Mouse (Mus musculus) heart, embryonic 14.5 days (tissue): ENCODE results near the gene Krt4. TPM values are rescaled to one million over a fixed set of nuclear protein-coding genes. Genes with fewer than 3 reads are reported as not detected.

Experiments
- ATAC-seq: fragments of 200-750 bp; cut with Nextera tagmentation; 2 replicates; pipeline ENCODE4 v1.8.0; 2017; ENCODE audit warnings: low read depth, moderate TSS enrichment; ENCODE audit not compliant: insufficient number of reproducible peaks, insufficient read depth, low FRiP score
- H3K27ac ChIP-seq, 2 experiments: fragments of 200-500 bp in 1 of 2; fragments of 300-500 bp in 1 of 2; sonication (generic) in 1 of 2; replicated peaks in 1 of 2; 2 replicates each; pipeline ENCODE4 v1.5.1; 2012 to 2014; ENCODE audit warnings: low read depth in 2 of 2, low read length in 2 of 2, control low read depth in 1 of 2, mild to moderate bottlenecking in 1 of 2, mixed read lengths in 1 of 2; ENCODE audit not compliant: control insufficient read depth in 1 of 2, insufficient read depth in 1 of 2
- H3K27me3 ChIP-seq: fragments of 300-500 bp; sonication (generic); 2 replicates; pipeline ENCODE4 v1.6.1; 2014; ENCODE audit warnings: mild to moderate bottlenecking, low read length, control low read depth; ENCODE audit not compliant: control insufficient read depth, insufficient read depth
- H3K36me3 ChIP-seq: fragments of 300-500 bp; sonication (generic); 2 replicates; pipeline ENCODE4 v1.6.1; 2014; ENCODE audit warnings: mild to moderate bottlenecking, control low read depth, low read length, mixed read lengths; ENCODE audit not compliant: control insufficient read depth, insufficient read depth
- H3K4me1 ChIP-seq, 2 experiments: fragments of 200-500 bp in 1 of 2; fragments of 300-500 bp in 1 of 2; sonication (generic) in 1 of 2; 2 replicates each; pipeline ENCODE4 v1.6.1; 2012 to 2014; ENCODE audit warnings: low read length in 2 of 2, control low read depth in 1 of 2, mixed read lengths in 1 of 2; ENCODE audit not compliant: control insufficient read depth in 2 of 2, insufficient read depth in 2 of 2
- H3K4me2 ChIP-seq: fragments of 300-500 bp; sonication (generic); 2 replicates; pipeline ENCODE4 v1.6.1; 2014; ENCODE audit warnings: mild to moderate bottlenecking, low read length
- H3K4me3 ChIP-seq, 2 experiments: fragments of 200-500 bp in 1 of 2; fragments of 300-500 bp in 1 of 2; sonication (generic) in 1 of 2; 2 replicates each; pipeline ENCODE4 v1.5.1; 2012 to 2014; ENCODE audit warnings: low read length in 2 of 2, mild to moderate bottlenecking in 2 of 2, control low read depth in 1 of 2, low read depth in 1 of 2, moderate library complexity in 1 of 2; ENCODE audit not compliant: control insufficient read depth in 1 of 2, insufficient read depth in 1 of 2
- H3K9ac ChIP-seq: fragments of 300-500 bp; sonication (generic); 2 replicates; pipeline ENCODE4 v1.6.1; 2014; ENCODE audit warnings: mild to moderate bottlenecking, low read length
- H3K9me3 ChIP-seq: fragments of 300-500 bp; sonication (generic); 2 replicates; pipeline ENCODE4 v1.6.1; 2016; ENCODE audit warnings: low read length, control low read depth; ENCODE audit not compliant: control insufficient read depth
- WGBS: fragments of 180-500 bp; shearing (Covaris S2); extraction: QIAGEN DNeasy Blood & Tissue Kit; methylation state at CpG from one replicate; pipeline ENCODE4 v1.1.7; 2014; 5-methylcytosine and 5-hydroxymethylcytosine counted together
- polyA plus RNA-seq: library from polyadenylated mRNA; unstranded; fragments of >200 nt; fragmentation: Nextera tagmentation; extraction: Ambion mirVana; gene quantifications from 2 replicates; pipeline ENCODE4 v1.2.1, GENCODE M21; 2014

The Krt4 gene
- polyA plus RNA-seq, 1 experiment from 2014 or later = 0.42 TPM

GRCm38 (mm10) chr15:101927340-101928080 is 3.0 kb upstream of the Krt4 start:
- ATAC-seq = no peak
- H3K4me3 ChIP-seq = no peak overlapping the region
- no peak overlapping the region for H3K9ac ChIP-seq
- H3K27ac ChIP-seq = no peak overlapping the region
- no peaks in the 10 kb centered on the region for H3K9me3 ChIP-seq
- H3K4me2 ChIP-seq = no peak overlapping the region
- 64% methylated on average over 12 of the region's 12 CpGs for WGBS
- H3K36me3 ChIP-seq = no peaks in the 10 kb centered on the region
- H3K4me1 ChIP-seq = peaks cover 11 to 17% of the 10 kb centered on the region in 2 experiments
- peaks cover 23% of the 10 kb centered on the region; the same call in 1 of the 2 replicates for H3K27me3 ChIP-seq

- Histone ChIP-seq H3K36me3 (no peaks in the 10 kb centered on the region), H3K4me2 (no peak overlapping the region), H3K9me3 (no peaks in the 10 kb centered on the region), H3K4me3 (no peak overlapping the region), H3K27me3 (peaks cover 11% of the 10 kb centered on the region; the same call in 1 of the 2 replicates), H3K4me1 (peaks cover 9 to 10% of the 10 kb centered on the region in 2 experiments), H3K27ac (no peak overlapping the region), H3K9ac (no peak overlapping the region)
- ATAC-seq = no peak
- 81% methylated on average over 1 of the region's 1 CpGs for WGBS
These were observed 506 bp upstream of the Krt4 start for GRCm38 (mm10) chr15:101925041-101925440.

GRCm38 (mm10) chr15:101922296-101922695 is 2.2 kb downstream of the Krt4 start:
- no peaks in the 10 kb centered on the region for H3K4me1 ChIP-seq
- H3K27ac ChIP-seq = no peak overlapping the region
- no peak overlapping the region for H3K4me3 ChIP-seq
- no peak for ATAC-seq
- no peak overlapping the region for H3K4me2 ChIP-seq
- H3K27me3 ChIP-seq = peaks cover 5% of the 10 kb centered on the region; the same call in 1 of the 2 replicates
- H3K36me3 ChIP-seq = no peaks in the 10 kb centered on the region
- H3K9me3 ChIP-seq = no peaks in the 10 kb centered on the region
- WGBS = 85% methylated on average over 2 of the region's 2 CpGs
- H3K9ac ChIP-seq = no peak overlapping the region

- no peak for ATAC-seq
- Histone ChIP-seq H3K27ac (no peak overlapping the region), H3K4me3 (no peak overlapping the region), H3K9me3 (no peaks in the 10 kb centered on the region), H3K36me3 (no peaks in the 10 kb centered on the region), H3K4me1 (no peaks in the 10 kb centered on the region), H3K9ac (no peak overlapping the region), H3K27me3 (no peaks in the 10 kb centered on the region), H3K4me2 (no peak overlapping the region)
- 59% methylated on average over 2 of the region's 2 CpGs for WGBS
These were observed 8.5 kb downstream of the Krt4 start for GRCm38 (mm10) chr15:101916072-101916471.

GRCm38 (mm10) chr15:101904849-101905248 is 19.7 kb downstream of the Krt4 start:
- no peaks in the 10 kb centered on the region for H3K36me3 ChIP-seq
- H3K9ac ChIP-seq = no peak overlapping the region
- ATAC-seq = no peak
- H3K4me3 ChIP-seq = no peak overlapping the region
- H3K27ac ChIP-seq = no peak overlapping the region
- no peaks in the 10 kb centered on the region for H3K27me3 ChIP-seq
- H3K9me3 ChIP-seq = no peaks in the 10 kb centered on the region
- 65% methylated on average over 5 of the region's 5 CpGs for WGBS
- H3K4me2 ChIP-seq = no peak overlapping the region
- no peaks in the 10 kb centered on the region for H3K4me1 ChIP-seq

GRCm38 (mm10) chr15:101902171-101903149 is 22.1 kb downstream of the Krt4 start:
- Histone ChIP-seq H3K9ac (no peak overlapping the region), H3K4me1 (no peaks in the 10 kb centered on the region), H3K4me3 (no peak overlapping the region), H3K36me3 (no peaks in the 10 kb centered on the region), H3K4me2 (no peak overlapping the region), H3K27me3 (no peaks in the 10 kb centered on the region), H3K9me3 (no peaks in the 10 kb centered on the region), H3K27ac (no peak overlapping the region)
- ATAC-seq = no peak
- 45% methylated on average over 12 of the region's 12 CpGs for whole genome bisulfite sequencing

- Histone ChIP-seq H3K27ac (no peak overlapping the region), H3K4me3 (no peak overlapping the region), H3K9me3 (no peaks in the 10 kb centered on the region), H3K36me3 (no peaks in the 10 kb centered on the region), H3K4me2 (no peak overlapping the region), H3K27me3 (no peaks in the 10 kb centered on the region), H3K4me1 (peaks cover 0 to 1% of the 10 kb centered on the region in 2 experiments; a peak in 1 of 4 replicates), H3K9ac (no peak overlapping the region)
- no peak for ATAC-seq
- 89% methylated on average over 4 of the region's 4 CpGs for WGBS
These were observed 29.3 kb downstream of the Krt4 start for GRCm38 (mm10) chr15:101895216-101895615.
